Comparison of ENCODE assay signal across 27 mouse cellular contexts in the genomic region with DNA sequence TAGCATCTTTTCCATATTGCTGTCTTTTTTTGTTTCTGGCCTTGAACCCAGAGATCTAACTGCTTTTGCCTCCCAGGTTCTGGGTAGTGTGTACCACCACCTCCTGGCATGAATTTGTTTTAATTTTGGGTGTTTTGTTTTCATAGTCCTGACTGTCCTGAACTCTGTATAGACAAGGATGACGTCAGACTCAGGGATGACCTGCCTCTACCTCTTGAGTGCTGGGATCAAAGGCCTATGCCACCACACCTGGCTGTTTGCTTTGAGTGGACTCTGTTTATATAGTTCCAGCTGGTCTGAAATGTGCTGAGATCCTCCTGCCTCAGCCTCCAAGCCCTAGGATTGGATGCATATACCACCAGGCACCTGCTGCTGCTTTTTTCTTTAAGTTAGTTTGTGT. TPM values are rescaled to one million over a fixed set of nuclear protein-coding genes. Genes with fewer than 3 reads are reported as not detected.
DNase-seq lines count a peak whose midpoint lies in the region; ATAC-seq and TF ChIP-seq lines count a peak whose summit lies in the region.
"Had no signal": no experiment of that assay in that cellular context is flagged by ENCODE, and none has a peak within 500 bp of the region (broad histone marks: within the 10 kb centered on the region; RNA-seq: fewer than 3 reads in every experiment).

No protein-coding gene starts in this region.

- no peaks in the 10 kb centered on the region for H3K9me3 ChIP-seq in liver, embryonic 16.5 days (replicated peaks; ENCODE audit: control insufficient read depth, low read length)
- H3K9me3 ChIP-seq in liver, embryonic 12.5 days (replicated peaks): no peaks in the 10 kb centered on the region
- no peaks in the 10 kb centered on the region for H3K9me3 ChIP-seq in midbrain, embryonic 16.5 days (replicated peaks; ENCODE audit: control insufficient read depth, low read length, poor library complexity, severe bottlenecking)
- H3K9me3 ChIP-seq in midbrain, embryonic 15.5 days: no peaks in the 10 kb centered on the region
- H3K9me3 ChIP-seq in hindbrain, postnatal 0 days (ENCODE audit: low read length): no peaks in the 10 kb centered on the region
- H3K9me3 ChIP-seq: embryonic facial prominence, embryonic 12.5 days; embryonic facial prominence, embryonic 15.5 days; forebrain, embryonic 12.5 days; forebrain, embryonic 15.5 days; heart, embryonic 12.5 days; heart, embryonic 15.5 days had no signal

- H3K4me3 ChIP-seq in liver, embryonic 16.5 days (ENCODE audit: low read depth, low read length): no peak overlapping the region
- no peak overlapping the region for H3K4me3 ChIP-seq in liver, embryonic 12.5 days
- H3K4me3 ChIP-seq in midbrain, embryonic 16.5 days (ENCODE audit: low read depth, low read length): no peak overlapping the region
- no peak overlapping the region for H3K4me3 ChIP-seq in midbrain, embryonic 15.5 days
- no peak overlapping the region for H3K4me3 ChIP-seq in hindbrain, postnatal 0 days (ENCODE audit: low read length)
- H3K4me3 ChIP-seq: embryonic facial prominence, embryonic 12.5 days; embryonic facial prominence, embryonic 15.5 days; erythroblast, embryonic 14.5 days; forebrain, embryonic 12.5 days; forebrain, embryonic 15.5 days; heart, embryonic 12.5 days; heart, embryonic 15.5 days had no signal

- ATAC-seq in liver, embryonic 16.5 days (ENCODE audit: low read depth): 0 out of 2 replicates have a peak, but pooled peaks have one; percentile 41
- no peak for ATAC-seq in liver, embryonic 12.5 days
- ATAC-seq in midbrain, embryonic 16.5 days: 0 out of 2 replicates have a peak, but pooled peaks have one; percentile 39
- no peak for ATAC-seq in midbrain, embryonic 15.5 days (replicated peaks)
- no peak for ATAC-seq in hindbrain, postnatal 0 days
- ATAC-seq: forebrain, embryonic 15.5 days had no signal

- H3K27ac ChIP-seq in liver, embryonic 16.5 days (ENCODE audit: low read length): no peak overlapping the region
- no peak overlapping the region for H3K27ac ChIP-seq in liver, embryonic 12.5 days
- no peak overlapping the region for H3K27ac ChIP-seq in midbrain, embryonic 16.5 days (ENCODE audit: low read length)
- H3K27ac ChIP-seq in midbrain, embryonic 15.5 days: no peak overlapping the region
- H3K27ac ChIP-seq in hindbrain, postnatal 0 days: no peak overlapping the region
- H3K27ac ChIP-seq: embryonic facial prominence, embryonic 12.5 days; embryonic facial prominence, embryonic 15.5 days; forebrain, embryonic 12.5 days; forebrain, embryonic 15.5 days; heart, embryonic 15.5 days; hindbrain, embryonic 14.5 days had no signal

- no peaks in the 10 kb centered on the region for H3K27me3 ChIP-seq in liver, embryonic 16.5 days (ENCODE audit: control insufficient read depth, insufficient read depth, low read depth, low read length)
- no peaks in the 10 kb centered on the region for H3K27me3 ChIP-seq in liver, embryonic 12.5 days (replicated peaks)
- no peaks in the 10 kb centered on the region for H3K27me3 ChIP-seq in midbrain, embryonic 16.5 days (ENCODE audit: control insufficient read depth, insufficient read depth, low read depth, low read length)
- no peaks in the 10 kb centered on the region for H3K27me3 ChIP-seq in midbrain, embryonic 15.5 days (replicated peaks)
- no peaks in the 10 kb centered on the region for H3K27me3 ChIP-seq in hindbrain, postnatal 0 days (ENCODE audit: insufficient read depth, low read length)
- H3K27me3 ChIP-seq: CH12.LX; embryonic facial prominence, embryonic 12.5 days; embryonic facial prominence, embryonic 15.5 days; forebrain, embryonic 12.5 days; forebrain, embryonic 15.5 days; heart, embryonic 12.5 days; heart, embryonic 15.5 days had no signal

- intact Hi-C loops in heart, postnatal 36 days (cut with DNase I): no loop called here

- no peak overlapping the region for H3K9ac ChIP-seq in liver, embryonic 16.5 days (ENCODE audit: low read depth, low read length)
- H3K9ac ChIP-seq in liver, embryonic 12.5 days: no peak overlapping the region
- H3K9ac ChIP-seq in midbrain, embryonic 16.5 days (ENCODE audit: low read depth, low read length): no peak overlapping the region
- H3K9ac ChIP-seq in midbrain, embryonic 15.5 days: no peak overlapping the region
- H3K9ac ChIP-seq in hindbrain, postnatal 0 days (replicated peaks; ENCODE audit: low read length): no peak overlapping the region
- H3K9ac ChIP-seq: embryonic facial prominence, embryonic 12.5 days; embryonic facial prominence, embryonic 15.5 days; forebrain, embryonic 12.5 days; forebrain, embryonic 15.5 days; heart, embryonic 12.5 days; heart, embryonic 15.5 days; hindbrain, embryonic 14.5 days had no signal

- WGBS in liver, embryonic 16.5 days (ENCODE audit: insufficient replicate concordance): 76% methylated on average over 1 of the region's 1 CpGs
- 82% methylated on average over 1 of the region's 1 CpGs for WGBS in liver, embryonic 12.5 days (ENCODE audit: insufficient replicate concordance)
- WGBS in midbrain, embryonic 16.5 days: 94% methylated on average over 1 of the region's 1 CpGs
- WGBS in midbrain, embryonic 15.5 days: 93% methylated on average over 1 of the region's 1 CpGs
- 94% methylated on average over 1 of the region's 1 CpGs for WGBS in hindbrain, postnatal 0 days

- H3K4me1 ChIP-seq in liver, embryonic 16.5 days (ENCODE audit: control insufficient read depth, low read depth, low read length): no peaks in the 10 kb centered on the region
- 0 out of 2 replicates have a peak, but pooled peaks cover 3% of the 10 kb centered on the region for H3K4me1 ChIP-seq in liver, embryonic 12.5 days
- H3K4me1 ChIP-seq in midbrain, embryonic 16.5 days (ENCODE audit: control insufficient read depth, insufficient read depth, low read length): peaks cover 3% of the 10 kb centered on the region; the same call in 1 of the 2 replicates
- H3K4me1 ChIP-seq in midbrain, embryonic 15.5 days: peaks cover 4% of the 10 kb centered on the region
- no peaks in the 10 kb centered on the region for H3K4me1 ChIP-seq in hindbrain, postnatal 0 days (ENCODE audit: insufficient read depth, low read length)
- H3K4me1 ChIP-seq: embryonic facial prominence, embryonic 12.5 days; embryonic facial prominence, embryonic 15.5 days; forebrain, embryonic 12.5 days; forebrain, embryonic 15.5 days had no signal

- no peak for TF ChIP-seq CTCF in hindbrain, postnatal 0 days (IDR thresholded peaks at IDR 0.05; ENCODE audit: low read depth)

- peak; percentile 73 for DNase-seq in heart, adult 11 months
- no peak for DNase-seq in heart, postnatal 36 days
- peak; percentile 40 for DNase-seq in yolk sac, embryonic 10.5 days (ENCODE audit: low spot score)
- no peak for DNase-seq in hindbrain, postnatal 0 days (ENCODE audit: low spot score)
- DNase-seq: adrenal gland, adult 2 months; adrenal gland, postnatal 14 days; cerebellum, adult 11 months; cerebellum, adult 2 months; cerebellum, adult 9-11 months; cerebellum, postnatal 25 days; gastrocnemius, postnatal 10 days; heart, adult 18-20 months; heart, postnatal 10 days; heart, postnatal 4 days had no signal

- H3K4me2 ChIP-seq in liver, embryonic 16.5 days (ENCODE audit: low read depth, low read length): no peak overlapping the region
- H3K4me2 ChIP-seq in liver, embryonic 12.5 days: no peak overlapping the region
- no peak overlapping the region for H3K4me2 ChIP-seq in midbrain, embryonic 16.5 days (ENCODE audit: low read length)
- H3K4me2 ChIP-seq in midbrain, embryonic 15.5 days: no peak overlapping the region
- H3K4me2 ChIP-seq in hindbrain, postnatal 0 days (ENCODE audit: low read depth, low read length): no peak overlapping the region
- H3K4me2 ChIP-seq: embryonic facial prominence, embryonic 12.5 days; embryonic facial prominence, embryonic 15.5 days; forebrain, embryonic 12.5 days; forebrain, embryonic 15.5 days; heart, embryonic 12.5 days; heart, embryonic 15.5 days; hindbrain, embryonic 14.5 days had no signal

- H3K36me3 ChIP-seq in liver, embryonic 16.5 days (ENCODE audit: control insufficient read depth, insufficient read depth): peaks cover 17% of the 10 kb centered on the region
- peaks cover 60% of the 10 kb centered on the region for H3K36me3 ChIP-seq in liver, embryonic 12.5 days
- no peaks in the 10 kb centered on the region for H3K36me3 ChIP-seq in midbrain, embryonic 16.5 days (ENCODE audit: control insufficient read depth, insufficient read depth, low read length)
- peaks cover 12% of the 10 kb centered on the region; the same call in 1 of the 2 replicates for H3K36me3 ChIP-seq in midbrain, embryonic 15.5 days (replicated peaks)
- H3K36me3 ChIP-seq in hindbrain, postnatal 0 days (ENCODE audit: insufficient read depth, low read length): peaks cover 7% of the 10 kb centered on the region

RNA-seq across cellular contexts. Expression of gene Csnk2a1, which starts 11.3 kb away (rescaled TPM):
- 100 to 1,000 TPM in 1 of 2 experiments, 10 to 100 TPM in 1; 92.1 to 101 TPM for total RNA-seq in heart, postnatal 36 days (2021)
- 33.5 and 36.4 TPM in 2 replicates for polyA plus RNA-seq in liver, embryonic 16.5 days (2015; fragmentation: Nextera tagmentation; extraction: Ambion mirVana)
- polyA plus RNA-seq in liver, embryonic 12.5 days (2016; fragmentation: Nextera tagmentation; extraction: Ambion mirVana): 44.0 and 48.8 TPM in 2 replicates
- polyA plus RNA-seq in midbrain, embryonic 16.5 days (2015; fragmentation: Nextera tagmentation; extraction: Ambion mirVana): 107 and 116 TPM in 2 replicates
- polyA plus RNA-seq in midbrain, embryonic 15.5 days (2015; fragmentation: Nextera tagmentation; extraction: Ambion mirVana): 106 and 110 TPM in 2 replicates
- total RNA-seq in hindbrain, postnatal 0 days (2014; rRNA removed): 119 and 128 TPM in 2 replicates
- 107 and 109 TPM in 2 replicates for polyA plus RNA-seq in hindbrain, postnatal 0 days (2015; fragmentation: Nextera tagmentation; extraction: Ambion mirVana)

RNA-seq across cellular contexts. Expression of gene Tbc1d20, which starts 55.7 kb away (rescaled TPM):
- total RNA-seq in heart, postnatal 36 days (2021): 10 to 100 TPM; 43.1 to 48.7 TPM
- polyA plus RNA-seq in liver, embryonic 16.5 days (2015; fragmentation: Nextera tagmentation; extraction: Ambion mirVana): 11.3 and 11.7 TPM in 2 replicates
- 17.9 and 18.4 TPM in 2 replicates for polyA plus RNA-seq in liver, embryonic 12.5 days (2016; fragmentation: Nextera tagmentation; extraction: Ambion mirVana)
- 33.6 and 34.2 TPM in 2 replicates for polyA plus RNA-seq in midbrain, embryonic 16.5 days (2015; fragmentation: Nextera tagmentation; extraction: Ambion mirVana)
- polyA plus RNA-seq in midbrain, embryonic 15.5 days (2015; fragmentation: Nextera tagmentation; extraction: Ambion mirVana): 37.1 and 38.3 TPM in 2 replicates
- total RNA-seq in hindbrain, postnatal 0 days (2014; rRNA removed): 44.5 and 48.8 TPM in 2 replicates
- 27.5 and 27.7 TPM in 2 replicates for polyA plus RNA-seq in hindbrain, postnatal 0 days (2015; fragmentation: Nextera tagmentation; extraction: Ambion mirVana)

Comparison
In these comparisons a context has a peak if more than half of its experiments do, and no peak if none do; other contexts are left out.
1. DNase-seq: peak in heart, adult 11 months (single experiment) and yolk sac, embryonic 10.5 days (single experiment); none in heart, postnatal 36 days (0 of 2) and hindbrain, postnatal 0 days (single experiment).
2. ATAC-seq: peak in liver, embryonic 16.5 days (single experiment) and midbrain, embryonic 16.5 days (single experiment); none in liver, embryonic 12.5 days (single experiment), midbrain, embryonic 15.5 days (single experiment) and hindbrain, postnatal 0 days (single experiment).